Mouse (Mus musculus): ENCODE data around the gene Pold3.
A peak's percentile ranks its signal among the peaks of the same experiment; 100 is the strongest.

Pold3 gene

GRCm38 (mm10) chr7:100121376-100121789 lies at the start of gene Pold3:
Pold3 (minus strand) TSS chr7:100121565.
- DNase-seq (ENCODE audit: low read depth, low spot score) = peak; percentile 96

- no peak for DNase-seq (ENCODE audit: low read depth, low spot score)
Observed at GRCm38 (mm10) chr7:100170756-100171155, 49.4 kb upstream of the Pold3 start.

- no peak for DNase-seq (ENCODE audit: low read depth, low spot score)
Observed at GRCm38 (mm10) chr7:100168654-100169053, 47.3 kb upstream of the Pold3 start.

- no peak for DNase-seq (ENCODE audit: low read depth, low spot score)
Observed at GRCm38 (mm10) chr7:100163506-100163905, 42.1 kb upstream of the Pold3 start.

DNA sequence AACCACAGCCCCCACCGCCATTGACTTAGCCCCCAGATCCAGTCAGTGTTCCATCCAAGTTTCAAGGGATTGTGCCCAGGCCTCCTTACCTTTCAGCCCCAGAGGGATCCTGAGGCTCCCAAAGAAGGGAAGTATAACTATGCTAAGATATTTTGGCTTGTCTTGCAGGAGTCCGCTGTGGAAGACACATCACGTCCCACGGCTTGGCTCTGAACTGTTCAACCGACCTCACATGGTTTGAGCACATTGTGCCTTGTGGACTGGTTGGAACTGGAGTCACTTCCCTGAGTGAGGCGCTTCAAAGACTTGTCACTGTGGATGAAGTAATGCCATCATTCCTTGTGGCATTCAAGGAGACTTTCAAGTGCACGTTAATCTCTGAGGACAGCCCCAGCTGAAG lies 38.6 kb upstream of the Pold3 start:
- no peak for DNase-seq (ENCODE audit: low read depth, low spot score)

- DNase-seq (ENCODE audit: low read depth, low spot score) = peak; percentile 69
Observed at GRCm38 (mm10) chr7:100159105-100159841, 37.9 kb upstream of the Pold3 start, which contains the start of gene Lipt2. Lipt2 (plus strand) TSS chr7:100159277.

GRCm38 (mm10) chr7:100157669-100158068 lies 36.3 kb upstream of the Pold3 start:
- no peak for DNase-seq (ENCODE audit: low read depth, low spot score)

GRCm38 (mm10) chr7:100150626-100151025 lies 29.3 kb upstream of the Pold3 start:
- no peak for DNase-seq (ENCODE audit: low read depth, low spot score)

GRCm38 (mm10) chr7:100150086-100150485 lies 28.7 kb upstream of the Pold3 start:
- DNase-seq (ENCODE audit: low read depth, low spot score) = no peak

- DNase-seq (ENCODE audit: low read depth, low spot score) = no peak
Observed at GRCm38 (mm10) chr7:100148586-100148985, 27.2 kb upstream of the Pold3 start.

- no peak for DNase-seq (ENCODE audit: low read depth, low spot score)
Observed at GRCm38 (mm10) chr7:100140591-100140990, 19.2 kb upstream of the Pold3 start.

DNA sequence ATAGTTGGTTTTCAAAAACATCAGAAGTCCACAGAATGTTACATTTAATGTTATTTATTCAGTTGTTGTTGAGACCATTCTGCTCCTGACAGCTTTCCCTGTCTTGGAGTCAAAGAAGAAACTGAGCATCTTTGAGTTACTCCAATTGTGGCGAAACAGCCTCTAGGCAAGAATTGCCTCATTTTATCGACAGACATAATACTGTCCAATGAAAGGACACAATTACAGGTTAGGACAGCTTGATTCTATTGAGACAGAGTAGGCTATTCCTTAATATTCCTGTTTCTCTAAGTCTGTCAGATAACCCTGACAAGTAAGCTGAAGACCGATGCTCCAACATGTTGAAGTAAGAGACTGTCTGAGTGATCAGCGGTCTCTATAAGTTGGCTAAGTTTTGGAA lies 16.7 kb upstream of the Pold3 start:
- DNase-seq (ENCODE audit: low read depth, low spot score) = no peak

- DNase-seq (ENCODE audit: low read depth, low spot score) = no peak
Observed at GRCm38 (mm10) chr7:100137038-100137437, 15.7 kb upstream of the Pold3 start.

DNA sequence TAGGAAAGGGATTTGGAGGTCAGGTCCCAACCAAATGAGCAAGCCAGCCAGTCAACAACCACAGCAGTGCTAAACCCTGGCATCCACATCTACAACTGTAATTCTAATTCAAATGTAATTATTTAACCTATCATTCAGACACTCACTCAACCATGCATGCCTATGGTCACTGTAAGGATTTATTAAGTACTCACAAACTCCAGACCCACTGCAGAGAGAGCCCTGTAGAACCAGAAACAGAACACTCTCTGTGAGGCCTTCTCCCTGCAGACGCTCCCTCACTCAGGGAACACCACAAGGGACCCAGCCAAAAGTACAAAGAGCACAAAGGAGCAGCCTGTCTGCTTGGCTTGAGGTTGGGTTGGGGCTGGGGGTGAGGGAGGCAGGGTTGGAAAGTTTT lies 11.0 kb upstream of the Pold3 start:
- DNase-seq (ENCODE audit: low read depth, low spot score) = no peak

DNA sequence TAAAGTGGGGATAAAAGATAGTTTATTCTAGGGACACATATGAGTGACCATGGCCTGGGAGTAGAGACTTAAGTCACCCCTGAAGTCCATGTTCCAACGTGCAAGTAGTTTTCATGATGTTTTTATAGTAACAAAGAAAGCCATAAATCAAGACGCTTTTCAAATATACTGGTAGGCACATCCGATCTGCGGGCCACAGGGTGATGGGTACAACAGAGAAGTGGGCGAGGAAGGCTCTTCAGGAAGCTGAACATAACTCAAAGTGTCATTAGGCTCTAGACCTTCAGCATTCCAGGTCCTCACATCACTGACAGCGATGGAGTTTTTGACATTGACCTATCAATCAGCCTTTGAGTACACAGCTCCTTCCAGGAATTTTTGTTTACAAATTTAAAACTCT lies 9.2 kb upstream of the Pold3 start:
- DNase-seq (ENCODE audit: low read depth, low spot score) = no peak

DNA sequence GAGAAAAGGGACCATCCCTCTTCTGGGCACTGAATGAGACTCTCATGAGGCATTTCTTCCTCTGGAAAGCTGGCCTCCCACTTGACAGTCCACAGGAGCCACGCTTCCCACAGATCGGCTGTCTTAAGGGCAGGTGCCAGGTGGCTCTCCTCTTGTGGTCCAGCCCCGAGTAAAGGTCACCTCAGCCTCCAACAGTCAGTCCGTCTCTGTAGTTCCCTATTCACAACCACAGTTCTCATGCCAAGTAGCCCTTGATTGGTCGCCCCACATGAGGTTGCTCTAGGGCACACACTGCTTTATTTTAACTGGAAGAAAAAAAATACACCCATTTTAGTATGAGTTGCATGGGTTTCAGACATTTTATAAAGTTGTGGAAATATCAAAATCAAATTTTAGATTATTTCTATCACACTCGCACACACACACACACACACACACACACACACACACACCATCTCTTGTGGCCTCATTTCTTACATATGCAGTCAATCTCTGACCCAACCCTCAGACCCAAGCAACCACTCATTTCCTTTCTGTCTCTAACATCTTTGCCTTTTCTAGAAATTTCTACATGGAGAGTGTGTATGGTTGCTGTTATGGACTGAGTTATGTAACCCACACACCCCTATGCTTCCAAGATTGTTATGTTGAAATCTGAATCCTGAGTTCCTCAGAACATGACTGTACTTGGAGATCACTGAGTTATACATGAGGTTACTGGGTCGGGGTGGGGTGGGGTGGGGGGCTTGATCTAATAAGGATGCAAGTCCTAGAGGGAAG lies 7.1 kb upstream of the Pold3 start:
- DNase-seq (ENCODE audit: low read depth, low spot score) = no peak

- DNase-seq (ENCODE audit: low read depth, low spot score) = no peak
Observed at GRCm38 (mm10) chr7:100126514-100126913, 5.1 kb upstream of the Pold3 start.

DNA sequence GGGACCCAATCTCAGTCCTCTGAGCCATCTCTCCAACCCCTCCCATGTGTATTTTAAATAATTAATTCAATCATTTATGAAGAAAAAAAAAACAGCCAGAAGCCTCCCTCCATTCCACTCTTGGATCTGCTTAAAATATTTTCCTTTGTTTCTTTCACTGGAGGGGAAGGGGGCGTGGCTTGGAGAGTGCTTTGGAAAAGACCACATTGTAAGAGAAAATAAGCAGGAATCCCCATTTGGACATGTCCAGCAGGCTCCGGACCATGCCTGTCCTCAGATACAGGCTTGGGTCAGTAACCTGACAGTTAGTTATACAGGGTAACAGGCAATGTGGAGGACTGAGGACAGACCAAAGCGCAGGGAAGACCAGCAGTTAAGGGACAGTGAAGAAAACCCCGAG lies 3.8 kb upstream of the Pold3 start:
- no peak for DNase-seq (ENCODE audit: low read depth, low spot score)

GRCm38 (mm10) chr7:100124211-100124610 lies 2.8 kb upstream of the Pold3 start:
- DNase-seq (ENCODE audit: low read depth, low spot score) = no peak

- DNase-seq (ENCODE audit: low read depth, low spot score) = no peak
Observed at GRCm38 (mm10) chr7:100123486-100123885, 2.1 kb upstream of the Pold3 start.

- DNase-seq (ENCODE audit: low read depth, low spot score) = no peak
Observed at GRCm38 (mm10) chr7:100120791-100121261, 539 bp downstream of the Pold3 start.

- no peak for DNase-seq (ENCODE audit: low read depth, low spot score)
Observed at GRCm38 (mm10) chr7:100114279-100114678, 7.1 kb downstream of the Pold3 start.

DNA sequence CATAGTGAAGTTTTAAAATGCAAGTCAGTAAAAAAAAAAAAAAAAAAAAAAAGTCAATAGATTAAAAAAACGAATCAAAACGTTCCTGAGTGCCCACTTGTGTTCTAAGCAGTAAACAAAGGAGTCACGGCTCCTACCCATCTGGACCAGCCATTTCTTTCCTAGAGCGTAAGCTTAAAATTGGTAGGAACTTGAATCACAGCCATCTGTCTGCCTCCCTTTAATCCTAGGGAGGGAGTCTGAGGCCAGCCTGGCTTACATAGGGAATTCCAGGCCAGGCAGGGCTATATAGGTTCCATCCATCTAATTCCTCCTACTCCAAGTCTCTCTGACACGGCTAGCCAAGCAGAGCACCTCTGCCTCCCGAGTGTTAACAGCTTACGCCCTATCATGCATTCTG lies 7.5 kb downstream of the Pold3 start:
- DNase-seq (ENCODE audit: low read depth, low spot score) = no peak

All from retina, adult 2 months (tissue).